Mouse (Mus musculus) thymus, adult 2 months (tissue): ENCODE measurements around the gene Zfp697. TPM values are rescaled to one million over a fixed set of nuclear protein-coding genes. Genes with fewer than 3 reads are reported as not detected.

Experiments used
- DNase-seq: peaks from one replicate; pipeline ENCODE4 v3.0.0; 2021
- H3K27ac ChIP-seq: fragments of 200-500 bp; 2 replicates; pipeline ENCODE4 v1.5.1; 2012; ENCODE audit warnings: low read length, control low read depth; ENCODE audit not compliant: control insufficient read depth, insufficient read depth
- H3K27me3 ChIP-seq: fragments of 200-500 bp; 2 replicates; pipeline ENCODE4 v1.6.1; 2012; ENCODE audit warnings: mild to moderate bottlenecking, low read length, moderate library complexity, mixed read lengths; ENCODE audit not compliant: control insufficient read depth, insufficient read depth
- H3K36me3 ChIP-seq: fragments of 200-500 bp; 2 replicates; pipeline ENCODE4 v1.6.1; 2012; ENCODE audit warnings: mild to moderate bottlenecking, low read length, moderate library complexity; ENCODE audit not compliant: control insufficient read depth, insufficient read depth
- H3K4me1 ChIP-seq: fragments of 200-500 bp; replicated peaks from 2 replicates; pipeline ENCODE4 v1.6.1; 2012; ENCODE audit warnings: low read length; ENCODE audit not compliant: control insufficient read depth, insufficient read depth
- H3K4me3 ChIP-seq: fragments of 200-500 bp; 2 replicates; pipeline ENCODE4 v1.5.1; 2012; ENCODE audit warnings: mild to moderate bottlenecking, low read length, control low read depth, moderate library complexity; ENCODE audit not compliant: control insufficient read depth, insufficient read depth
- CTCF ChIP-seq: fragments of 200-500 bp; IDR thresholded peaks from 2 replicates; pipeline ENCODE4 v1.5.1; 2012; ENCODE audit warnings: mild to moderate bottlenecking, control low read depth, low read length, moderate library complexity, borderline replicate concordance; ENCODE audit not compliant: control insufficient read depth, poor library complexity, insufficient read depth; ENCODE audit errors: extremely low read depth
- POLR2A ChIP-seq: fragments of 200-500 bp; IDR thresholded peaks from 2 replicates; pipeline ENCODE4 v1.6.1; 2012; ENCODE audit warnings: mild to moderate bottlenecking, low read length, control low read depth, moderate library complexity; ENCODE audit not compliant: control insufficient read depth, poor library complexity, insufficient read depth; ENCODE audit errors: extremely low read depth
- WGBS: fragments of 180-500 bp; shearing (Covaris S2); methylation state at CpG from one replicate; pipeline ENCODE4 v1.1.7; 2018; 5-methylcytosine and 5-hydroxymethylcytosine counted together
- polyA plus RNA-seq: library from polyadenylated mRNA; depleted of rRNA; stranded (reverse); fragments of >200 nt; gene quantifications from 2 replicates; pipeline ENCODE4 v1.2.3, GENCODE M21; 2012

The Zfp697 gene
- polyA plus RNA-seq, 1 experiment: 0.96 TPM

GRCm38 (mm10) chr3:98374062-98374719 is 8.1 kb upstream of the Zfp697 start:
- TF ChIP-seq CTCF (no peak), POLR2A (no peak)
- no peak for DNase-seq
- H3K4me3 ChIP-seq: no peak overlapping the region
- WGBS: 75% methylated on average over 3 of the region's 3 CpGs
- H3K4me1 ChIP-seq: no peaks in the 10 kb centered on the region
- no peaks in the 10 kb centered on the region for H3K36me3 ChIP-seq
- H3K27ac ChIP-seq: no peak overlapping the region
- H3K27me3 ChIP-seq: no peaks in the 10 kb centered on the region; the same call in 1 of the 2 replicates

GRCm38 (mm10) chr3:98374980-98375379 is 7.3 kb upstream of the Zfp697 start:
- H3K27ac ChIP-seq: no peak overlapping the region
- H3K4me1 ChIP-seq: no peaks in the 10 kb centered on the region
- H3K4me3 ChIP-seq: no peak overlapping the region
- no peaks in the 10 kb centered on the region; the same call in 1 of the 2 replicates for H3K27me3 ChIP-seq
- 95% methylated on average over 5 of the region's 5 CpGs for WGBS
- no peak for DNase-seq
- TF ChIP-seq POLR2A (no peak), CTCF (no peak)
- H3K36me3 ChIP-seq: no peaks in the 10 kb centered on the region

GRCm38 (mm10) chr3:98378267-98378666 is 4.0 kb upstream of the Zfp697 start:
- H3K4me1 ChIP-seq: 0 out of 2 replicates have a peak, but pooled peaks cover 4% of the 10 kb centered on the region
- no peak overlapping the region for H3K4me3 ChIP-seq
- WGBS: 94% methylated on average over 4 of the region's 4 CpGs
- no peak for DNase-seq
- no peak overlapping the region for H3K27ac ChIP-seq
- H3K27me3 ChIP-seq: peaks cover 12% of the 10 kb centered on the region
- TF ChIP-seq POLR2A (no peak), CTCF (no peak)
- H3K36me3 ChIP-seq: no peaks in the 10 kb centered on the region

GRCm38 (mm10) chr3:98379236-98379635 is 3.0 kb upstream of the Zfp697 start:
- no peak overlapping the region for H3K27ac ChIP-seq
- no peak for DNase-seq
- 0 out of 2 replicates have a peak, but pooled peaks cover 4% of the 10 kb centered on the region for H3K4me1 ChIP-seq
- TF ChIP-seq CTCF (no peak), POLR2A (no peak)
- no peaks in the 10 kb centered on the region for H3K36me3 ChIP-seq
- H3K4me3 ChIP-seq: no peak overlapping the region
- peaks cover 12% of the 10 kb centered on the region for H3K27me3 ChIP-seq
- WGBS: 79% methylated on average over 7 of the region's 7 CpGs

- no peak overlapping the region for H3K27ac ChIP-seq
- TF ChIP-seq CTCF (no peak), POLR2A (no peak)
- H3K36me3 ChIP-seq: no peaks in the 10 kb centered on the region
- 0 out of 2 replicates have a peak, but pooled peaks cover 4% of the 10 kb centered on the region for H3K4me1 ChIP-seq
- peak overlapping the region; percentile 22; the same call in 1 of the 2 replicates for H3K4me3 ChIP-seq
- no peak for DNase-seq
- peaks cover 12% of the 10 kb centered on the region for H3K27me3 ChIP-seq
- 15% methylated on average over 17 of the region's 17 CpGs for WGBS
Observed at GRCm38 (mm10) chr3:98381677-98382245, 500 bp upstream of the Zfp697 start.

GRCm38 (mm10) chr3:98383024-98383790 is 946 bp downstream of the Zfp697 start:
- H3K27ac ChIP-seq: no peak overlapping the region
- no peak for TF ChIP-seq POLR2A
- TF ChIP-seq CTCF: no peak
- H3K36me3 ChIP-seq: no peaks in the 10 kb centered on the region
- H3K27me3 ChIP-seq: peaks cover 12% of the 10 kb centered on the region
- no peak overlapping the region for H3K4me3 ChIP-seq
- no peak for DNase-seq
- 15% methylated on average over 21 of the region's 21 CpGs for WGBS
- 0 out of 2 replicates have a peak, but pooled peaks cover 4% of the 10 kb centered on the region for H3K4me1 ChIP-seq
